Mouse (Mus musculus): ENCODE results near the gene Gal3st4. TPM values are rescaled to one million over a fixed set of nuclear protein-coding genes. Genes with fewer than 3 reads are reported as not detected.
"Not testable (repeated sequence)": the region's sequence is repeated elsewhere in the genome, so short reads cannot be mapped to it uniquely, and the experiment has no call there.

Gal3st4 gene
- total RNA-seq, 2 experiments from 2014 or later = not detected

GRCm38 (mm10) chr5:138222111-138222510 is 50.5 kb downstream of the Gal3st4 start:
- peak; percentile 96 for ATAC-seq (ENCODE audit: poor library complexity, severe bottlenecking)

DNA sequence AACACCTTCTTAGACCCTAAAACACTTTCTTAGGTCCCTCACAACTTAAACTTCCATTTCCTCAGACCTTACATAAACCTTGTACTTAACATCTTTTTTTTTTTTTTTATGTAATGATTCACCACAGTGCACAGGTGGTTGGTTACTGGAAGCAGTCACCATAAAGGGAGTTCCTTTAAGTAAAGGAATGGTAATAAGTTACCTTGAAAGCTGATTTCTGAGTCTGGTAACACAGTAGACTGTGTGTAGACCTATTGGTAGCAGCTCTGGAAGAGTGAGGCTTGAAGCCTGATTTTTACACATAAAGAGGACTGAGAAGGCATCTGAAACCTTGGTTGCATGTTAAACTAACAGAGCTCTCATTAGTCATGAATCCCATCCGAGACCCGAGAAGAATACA is 52.8 kb downstream of the Gal3st4 start:
- no peak for ATAC-seq (ENCODE audit: poor library complexity, severe bottlenecking)

DNA sequence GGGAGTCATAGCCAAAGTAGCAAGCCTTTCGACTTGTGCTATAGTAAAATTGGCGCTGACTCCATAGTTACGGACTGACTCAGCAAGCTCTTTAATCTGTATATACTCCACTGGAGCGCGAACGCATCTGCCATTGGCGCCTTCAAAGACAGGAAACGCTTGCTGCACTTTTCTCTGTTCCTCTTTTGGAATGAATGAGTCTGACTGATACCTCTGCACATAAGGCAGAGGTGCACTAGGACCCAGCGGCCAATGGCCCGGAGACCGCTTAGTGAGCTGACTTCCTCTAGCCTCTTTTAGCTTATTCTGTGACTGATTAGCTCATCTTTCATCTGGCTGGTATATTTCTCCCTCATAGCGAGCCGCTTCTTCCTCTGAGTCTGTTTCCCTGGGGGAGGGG is 56.0 kb downstream of the Gal3st4 start:
- not testable (repeated sequence) for ATAC-seq (ENCODE audit: poor library complexity, severe bottlenecking)

Other genes with a start within 250 kb of the Gal3st4 start
- not detected in 2 replicates for gene Smok3c, start 219.6 kb downstream of the Gal3st4 start, total RNA-seq (2015)
- not detected in 2 replicates for gene Smok3c, start 219.6 kb downstream of the Gal3st4 start, total RNA-seq (2017)
- 16.1 TPM in 2 replicates for gene Zkscan1, start 187.8 kb downstream of the Gal3st4 start, total RNA-seq (2015)
- 13.1 and 14.2 TPM in 2 replicates for gene Zkscan1, start 187.8 kb downstream of the Gal3st4 start, total RNA-seq (2017)
- gene Zscan21, start 155.9 kb downstream of the Gal3st4 start, total RNA-seq (2015) = 10.3 and 12.2 TPM in 2 replicates
- gene Zscan21, start 155.9 kb downstream of the Gal3st4 start, total RNA-seq (2017) = 7.2 and 7.7 TPM in 2 replicates
- gene Zfp113, start 117.1 kb downstream of the Gal3st4 start, total RNA-seq (2015) = 1.4 and 5.4 TPM in 2 replicates
- 2.0 and 3.5 TPM in 2 replicates for gene Zfp113, start 117.1 kb downstream of the Gal3st4 start, total RNA-seq (2017)
- 115 and 124 TPM in 2 replicates for gene Cops6, start 111.8 kb downstream of the Gal3st4 start, total RNA-seq (2015)
- gene Cops6, start 111.8 kb downstream of the Gal3st4 start, total RNA-seq (2017) = 34.7 and 37.8 TPM in 2 replicates
- 11.3 and 11.7 TPM in 2 replicates for gene Ap4m1, start 100.8 kb downstream of the Gal3st4 start, total RNA-seq (2015)
- 23.5 and 28.5 TPM in 2 replicates for gene Ap4m1, start 100.8 kb downstream of the Gal3st4 start, total RNA-seq (2017)
- 114 and 128 TPM in 2 replicates for gene Mcm7, start 100.4 kb downstream of the Gal3st4 start, total RNA-seq (2015)
- gene Mcm7, start 100.4 kb downstream of the Gal3st4 start, total RNA-seq (2017) = 184 and 191 TPM in 2 replicates
- 23.4 and 25.6 TPM in 2 replicates for gene Taf6, start 85.4 kb downstream of the Gal3st4 start, total RNA-seq (2015)
- gene Taf6, start 85.4 kb downstream of the Gal3st4 start, total RNA-seq (2017) = 28.5 and 41.1 TPM in 2 replicates
- 24.0 and 25.5 TPM in 2 replicates for gene Cnpy4, start 85.4 kb downstream of the Gal3st4 start, total RNA-seq (2015)
- 41.7 and 48.3 TPM in 2 replicates for gene Cnpy4, start 85.4 kb downstream of the Gal3st4 start, total RNA-seq (2017)
- gene Mblac1, start 78.5 kb downstream of the Gal3st4 start, total RNA-seq (2015) = 5.3 and 6.5 TPM in 2 replicates
- 4.6 and 5.8 TPM in 2 replicates for gene Mblac1, start 78.5 kb downstream of the Gal3st4 start, total RNA-seq (2017)
- gene Nxpe5, start 46.9 kb downstream of the Gal3st4 start, total RNA-seq (2015) = 0.87 and 1.2 TPM in 2 replicates
- gene Nxpe5, start 46.9 kb downstream of the Gal3st4 start, total RNA-seq (2017) = 1.4 and 2.0 TPM in 2 replicates
- gene Lamtor4, start 17.4 kb downstream of the Gal3st4 start, total RNA-seq (2015) = 187 and 189 TPM in 2 replicates
- gene Lamtor4, start 17.4 kb downstream of the Gal3st4 start, total RNA-seq (2017) = 97.6 and 122 TPM in 2 replicates
- 51.5 and 53.9 TPM in 2 replicates for gene BC037034, start 8.8 kb downstream of the Gal3st4 start, total RNA-seq (2015)
- gene BC037034, start 8.8 kb downstream of the Gal3st4 start, total RNA-seq (2017) = 49.2 and 54.9 TPM in 2 replicates
- not detected in 2 replicates for gene Gm43720, start 7.1 kb upstream of the Gal3st4 start, total RNA-seq (2015)
- gene Gm43720, start 7.1 kb upstream of the Gal3st4 start, total RNA-seq (2017) = not detected in 2 replicates
- gene Gpc2, start 7.2 kb upstream of the Gal3st4 start, total RNA-seq (2015) = 0.25 and 1.3 TPM in 2 replicates
- gene Gpc2, start 7.2 kb upstream of the Gal3st4 start, total RNA-seq (2017) = 3.1 and 3.6 TPM in 2 replicates
- gene Stag3, start 7.4 kb upstream of the Gal3st4 start, total RNA-seq (2015) = 11.6 and 14.8 TPM in 2 replicates
- 12.5 and 26.0 TPM in 2 replicates for gene Stag3, start 7.4 kb upstream of the Gal3st4 start, total RNA-seq (2017)
- 0.50 TPM in 1 of 2 replicates, not detected in the other for gene Pvrig, start 69.1 kb upstream of the Gal3st4 start, total RNA-seq (2015)
- gene Pvrig, start 69.1 kb upstream of the Gal3st4 start, total RNA-seq (2017) = 0.11 TPM in 1 of 2 replicates, not detected in the other
- gene Zfp157, start 168.6 kb upstream of the Gal3st4 start, total RNA-seq (2015) = 9.1 and 15.3 TPM in 2 replicates
- gene Zfp157, start 168.6 kb upstream of the Gal3st4 start, total RNA-seq (2017) = 10.8 and 11.1 TPM in 2 replicates

Data from megakaryocyte, adult 5-6 weeks (primary cell).